ENCODE assay signal across 22 mouse cellular contexts in genomic region chr6:14720110-14720771, GRCm38 (mm10). TPM values are rescaled to one million over a fixed set of nuclear protein-coding genes. Genes with fewer than 3 reads are reported as not detected.
DNase-seq lines count a peak whose midpoint lies in the region; ATAC-seq lines count a peak whose summit lies in the region.
"Had no signal": no experiment of that assay in that cellular context is flagged by ENCODE, and none has a peak within 500 bp of the region (broad histone marks: within the 10 kb centered on the region; RNA-seq: fewer than 3 reads in every experiment).

No protein-coding gene starts in this region.

- no peak overlapping the region for H3K27ac ChIP-seq in embryonic facial prominence, embryonic 14.5 days (replicated peaks; ENCODE audit: low read depth, low read length)
- no peak overlapping the region for H3K27ac ChIP-seq in embryonic facial prominence, embryonic 10.5 days (replicated peaks)
- no peak overlapping the region for H3K27ac ChIP-seq in neural tube, embryonic 14.5 days (ENCODE audit: low read depth, low read length)
- H3K27ac ChIP-seq in midbrain, embryonic 16.5 days (ENCODE audit: low read length): no peak overlapping the region
- H3K27ac ChIP-seq: heart, adult 2 months; kidney, embryonic 15.5 days; limb, embryonic 13.5 days; liver, embryonic 13.5 days had no signal

- no peaks in the 10 kb centered on the region for H3K36me3 ChIP-seq in embryonic facial prominence, embryonic 14.5 days (ENCODE audit: control insufficient read depth, insufficient read depth, low read length)
- H3K36me3 ChIP-seq in embryonic facial prominence, embryonic 10.5 days (replicated peaks): no peaks in the 10 kb centered on the region
- H3K36me3 ChIP-seq in neural tube, embryonic 14.5 days (ENCODE audit: control insufficient read depth, insufficient read depth, low read length): no peaks in the 10 kb centered on the region
- no peaks in the 10 kb centered on the region for H3K36me3 ChIP-seq in midbrain, embryonic 16.5 days (ENCODE audit: control insufficient read depth, insufficient read depth, low read length)
- H3K36me3 ChIP-seq: kidney, embryonic 15.5 days; limb, embryonic 13.5 days; liver, embryonic 13.5 days had no signal

- H3K9me3 ChIP-seq in embryonic facial prominence, embryonic 14.5 days (ENCODE audit: control insufficient read depth, low read length): no peaks in the 10 kb centered on the region
- H3K9me3 ChIP-seq in embryonic facial prominence, embryonic 10.5 days: no peaks in the 10 kb centered on the region
- no peaks in the 10 kb centered on the region for H3K9me3 ChIP-seq in neural tube, embryonic 14.5 days (ENCODE audit: control insufficient read depth, low read length)
- H3K9me3 ChIP-seq in midbrain, embryonic 16.5 days (replicated peaks; ENCODE audit: control insufficient read depth, low read length, poor library complexity, severe bottlenecking): no peaks in the 10 kb centered on the region
- H3K9me3 ChIP-seq: kidney, embryonic 15.5 days; limb, embryonic 13.5 days; liver, embryonic 13.5 days had no signal

- H3K27me3 ChIP-seq in embryonic facial prominence, embryonic 14.5 days (replicated peaks; ENCODE audit: control insufficient read depth, insufficient read depth, low read length): no peaks in the 10 kb centered on the region
- H3K27me3 ChIP-seq in embryonic facial prominence, embryonic 10.5 days (replicated peaks; ENCODE audit: low read depth, poor library complexity, severe bottlenecking): no peaks in the 10 kb centered on the region
- no peaks in the 10 kb centered on the region for H3K27me3 ChIP-seq in neural tube, embryonic 14.5 days (ENCODE audit: control insufficient read depth, insufficient read depth, low read length)
- no peaks in the 10 kb centered on the region for H3K27me3 ChIP-seq in midbrain, embryonic 16.5 days (ENCODE audit: control insufficient read depth, insufficient read depth, low read depth, low read length)
- H3K27me3 ChIP-seq: kidney, embryonic 15.5 days; limb, embryonic 13.5 days; liver, embryonic 13.5 days had no signal

- DNase-seq in embryonic facial prominence, embryonic 14.5 days (ENCODE audit: low spot score): peak; percentile 42
- DNase-seq in embryonic facial prominence, embryonic 10.5 days (ENCODE audit: low spot score): no peak
- DNase-seq in layer of hippocampus, adult 11-12 months (ENCODE audit: low spot score): peak; percentile 7
- no peak for DNase-seq in layer of hippocampus, adult 9-10 months (ENCODE audit: low spot score)
- DNase-seq in neural tube, embryonic 10.5 days (ENCODE audit: extremely low spot score, low spot score): no peak
- DNase-seq in B cell, adult 2 months: no peak
- DNase-seq: adrenal gland, postnatal 14 days; cerebellum, adult 11 months; cerebellum, adult 9-11 months; gastrocnemius, postnatal 36 days; heart, adult 2 months; kidney, postnatal 36 days; liver, embryonic 13.5 days; lung, adult 2 months; lung, postnatal 14 days; right cerebral cortex, postnatal 4 days; thymus, postnatal 14 days had no signal

- ATAC-seq in embryonic facial prominence, embryonic 14.5 days (ENCODE audit: low read depth): no peak
- ATAC-seq in neural tube, embryonic 14.5 days (ENCODE audit: low read depth): peak; percentile 58; the same call in 1 of the 2 replicates
- peak; percentile 91 for ATAC-seq in midbrain, embryonic 16.5 days
- ATAC-seq: intestine, postnatal 0 days had no signal

- H3K4me3 ChIP-seq in embryonic facial prominence, embryonic 14.5 days (ENCODE audit: low read depth, low read length): no peak overlapping the region
- no peak overlapping the region for H3K4me3 ChIP-seq in embryonic facial prominence, embryonic 10.5 days
- no peak overlapping the region for H3K4me3 ChIP-seq in neural tube, embryonic 14.5 days (ENCODE audit: low read depth, low read length)
- no peak overlapping the region for H3K4me3 ChIP-seq in midbrain, embryonic 16.5 days (ENCODE audit: low read depth, low read length)
- H3K4me3 ChIP-seq: heart, adult 2 months; kidney, embryonic 15.5 days; limb, embryonic 13.5 days; liver, embryonic 13.5 days had no signal

- H3K9ac ChIP-seq in embryonic facial prominence, embryonic 14.5 days (ENCODE audit: low read depth, low read length): no peak overlapping the region
- no peak overlapping the region for H3K9ac ChIP-seq in neural tube, embryonic 14.5 days (replicated peaks; ENCODE audit: low read depth, low read length)
- H3K9ac ChIP-seq in midbrain, embryonic 16.5 days (ENCODE audit: low read depth, low read length): no peak overlapping the region
- H3K9ac ChIP-seq: kidney, embryonic 15.5 days; limb, embryonic 13.5 days; liver, embryonic 13.5 days had no signal

- H3K4me2 ChIP-seq in embryonic facial prominence, embryonic 14.5 days (ENCODE audit: low read depth, low read length): no peak overlapping the region
- H3K4me2 ChIP-seq in neural tube, embryonic 14.5 days (ENCODE audit: low read depth, low read length): no peak overlapping the region
- no peak overlapping the region for H3K4me2 ChIP-seq in midbrain, embryonic 16.5 days (ENCODE audit: low read length)
- H3K4me2 ChIP-seq: kidney, embryonic 15.5 days; limb, embryonic 13.5 days; liver, embryonic 13.5 days had no signal

- no peaks in the 10 kb centered on the region for H3K4me1 ChIP-seq in embryonic facial prominence, embryonic 14.5 days (ENCODE audit: control insufficient read depth, insufficient read depth, low read length)
- no peaks in the 10 kb centered on the region for H3K4me1 ChIP-seq in embryonic facial prominence, embryonic 10.5 days
- no peaks in the 10 kb centered on the region for H3K4me1 ChIP-seq in neural tube, embryonic 14.5 days (ENCODE audit: control insufficient read depth, insufficient read depth, low read length)
- H3K4me1 ChIP-seq in midbrain, embryonic 16.5 days (ENCODE audit: control insufficient read depth, insufficient read depth, low read length): no peaks in the 10 kb centered on the region; the same call in 1 of the 2 replicates
- H3K4me1 ChIP-seq: kidney, embryonic 15.5 days; limb, embryonic 13.5 days; liver, embryonic 13.5 days had no signal

- WGBS in embryonic facial prominence, embryonic 14.5 days: 67% methylated on average over 6 of the region's 6 CpGs
- WGBS in embryonic facial prominence, embryonic 10.5 days: 80% methylated on average over 6 of the region's 6 CpGs
- 61% methylated on average over 6 of the region's 6 CpGs for WGBS in neural tube, embryonic 14.5 days
- 42% methylated on average over 6 of the region's 6 CpGs for WGBS in midbrain, embryonic 16.5 days

RNA-seq across cellular contexts. Expression of gene Ppp1r3a, which starts 34.8 kb away (rescaled TPM):
- 1.5 and 3.0 TPM in 2 replicates for polyA plus RNA-seq in embryonic facial prominence, embryonic 14.5 days (2014; fragmentation: Nextera tagmentation; extraction: Ambion mirVana)
- polyA plus RNA-seq in embryonic facial prominence, embryonic 10.5 days (2016; fragmentation: Nextera tagmentation; extraction: Ambion mirVana): 0.02 TPM in 1 of 2 replicates, not detected in the other
- polyA plus RNA-seq in neural tube, embryonic 14.5 days (2014; fragmentation: Nextera tagmentation; extraction: Ambion mirVana): not detected in 2 replicates
- polyA plus RNA-seq in midbrain, embryonic 16.5 days (2015; fragmentation: Nextera tagmentation; extraction: Ambion mirVana): 0.03 TPM in 1 of 2 replicates, not detected in the other
- polyA plus RNA-seq: intestine, postnatal 0 days; liver, embryonic 13.5 days had no signal

Comparison
In these comparisons a context has a peak if more than half of its experiments do, and no peak if none do; other contexts are left out.
1. DNase-seq: peak in embryonic facial prominence, embryonic 14.5 days (single experiment) and layer of hippocampus, adult 11-12 months (single experiment); none in embryonic facial prominence, embryonic 10.5 days (single experiment), layer of hippocampus, adult 9-10 months (single experiment), neural tube, embryonic 10.5 days (single experiment) and B cell, adult 2 months (0 of 2).